Mouse (Mus musculus) testis, adult 2 months (tissue): Measurements from ENCODE around the gene Uap1.

Experiments
- CTCF ChIP-seq: fragments of 200-500 bp; IDR thresholded peaks from 2 replicates; pipeline ENCODE4 v1.5.1; 2012; ENCODE audit warnings: low read depth, mild to moderate bottlenecking, inconsistent platforms, low read length, moderate library complexity; ENCODE audit not compliant: control insufficient read depth, insufficient read depth, insufficient replicate concordance
- POLR2A ChIP-seq: fragments of 200-500 bp; IDR thresholded peaks from 2 replicates; pipeline ENCODE4 v1.6.1; 2012; ENCODE audit warnings: low read depth, mild to moderate bottlenecking, inconsistent platforms, low read length, moderate library complexity; ENCODE audit not compliant: control insufficient read depth

GRCm38 (mm10) chr1:170142256-170142871 lies 32.4 kb downstream of the Uap1 start:
- TF ChIP-seq CTCF (no peak), POLR2A (no peak)
